Mouse (Mus musculus) stomach, postnatal 0 days (tissue): ENCODE measurements around the gene Mgat5b.

Experiments
- CTCF ChIP-seq: IDR thresholded peaks from 2 replicates; pipeline ENCODE4 v1.5.1; 2016; ENCODE audit warnings: antibody characterized with exemption, low read depth, mild to moderate bottlenecking, moderate library complexity
- EP300 ChIP-seq: optimal IDR thresholded peaks from 2 replicates; pipeline ENCODE3; 2016; ENCODE audit warnings: antibody characterized with exemption

GRCm38 (mm10) chr11:116951429-116951828 lies 32.8 kb downstream of the Mgat5b start:
- TF ChIP-seq CTCF (no peak), EP300 (no peak)
